Mouse (Mus musculus) thymus, postnatal 0 days (tissue): ENCODE measurements around the gene Zfp770. TPM values are rescaled to one million over a fixed set of nuclear protein-coding genes. Genes with fewer than 3 reads are reported as not detected.
"Not testable (repeated sequence)": the region's sequence is repeated elsewhere in the genome, so short reads cannot be mapped to it uniquely, and the experiment has no call there.

Experiments used
- DNase-seq: peaks from one replicate; pipeline ENCODE4 v3.0.0-alpha.2; 2015; ENCODE audit warnings: low spot score
- polyA plus RNA-seq: library from polyadenylated mRNA; unstranded; fragments of >200 nt; fragmentation: Nextera tagmentation; extraction: Ambion mirVana; gene quantifications from 2 replicates; pipeline ENCODE4 v1.2.1, GENCODE M21; 2015

Zfp770 gene
- polyA plus RNA-seq: 7.5 TPM in 2 replicates

DNA sequence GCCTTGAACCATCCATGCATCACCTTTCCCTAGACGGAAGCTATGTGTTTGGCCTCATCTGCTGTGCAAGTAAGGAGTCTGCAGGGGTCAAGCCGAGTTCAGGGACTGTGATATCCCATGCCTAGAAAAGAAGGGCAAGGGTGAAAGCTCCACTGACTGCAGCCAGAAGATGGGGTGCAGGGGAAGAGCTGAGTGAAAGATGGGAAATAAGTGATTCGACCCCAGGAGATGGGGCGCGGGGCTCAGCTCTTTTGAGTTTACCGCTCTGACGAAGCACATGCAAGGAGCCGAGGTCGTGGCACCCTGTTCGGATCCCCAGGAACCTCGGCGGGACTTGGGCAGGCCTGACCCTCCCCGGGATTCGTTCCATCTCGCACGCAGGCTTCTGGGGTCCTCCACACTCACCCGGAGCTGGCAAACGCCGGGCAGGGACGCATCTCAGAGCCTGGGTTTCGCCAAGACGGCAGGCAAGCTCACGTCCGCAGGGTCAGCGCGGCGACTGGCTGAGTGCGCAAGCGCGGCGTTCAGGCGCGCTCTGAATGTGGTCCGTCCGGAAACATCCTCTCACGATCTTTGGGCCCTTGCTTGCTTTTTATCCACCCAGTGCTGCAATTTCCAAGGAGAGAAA is at the start of gene Zfp770:
Gene Zfp770 (minus strand): TSS at position 538 of the 628 bp plus-strand sequence.
- peak; percentile 79 for DNase-seq

- no peak for DNase-seq
These were observed 48.2 kb upstream of the Zfp770 start for GRCm38 (mm10) chr2:114249440-114249839.

- DNase-seq: no peak
These were observed 36.4 kb upstream of the Zfp770 start for GRCm38 (mm10) chr2:114237639-114238038.

GRCm38 (mm10) chr2:114236566-114236965 is 35.3 kb upstream of the Zfp770 start:
- DNase-seq: no peak

DNA sequence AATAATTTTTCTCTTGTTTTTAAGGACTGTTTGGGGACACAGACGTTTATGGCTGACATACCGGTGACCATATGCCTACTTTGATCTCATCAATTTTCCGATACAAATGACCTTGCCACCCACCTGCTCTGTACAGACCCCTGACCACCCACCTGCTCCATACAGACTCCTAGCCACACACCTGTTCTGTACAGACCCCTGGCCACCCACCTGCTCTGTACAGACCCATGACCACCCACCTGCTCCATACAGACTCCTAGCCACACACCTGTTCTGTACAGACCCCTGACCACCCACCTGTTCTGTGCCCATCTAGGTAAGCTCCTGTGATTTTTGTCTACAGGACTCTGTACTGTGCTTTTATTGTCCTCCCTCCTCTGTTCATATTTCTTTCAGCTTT is 34.3 kb upstream of the Zfp770 start:
- DNase-seq: no peak

DNA sequence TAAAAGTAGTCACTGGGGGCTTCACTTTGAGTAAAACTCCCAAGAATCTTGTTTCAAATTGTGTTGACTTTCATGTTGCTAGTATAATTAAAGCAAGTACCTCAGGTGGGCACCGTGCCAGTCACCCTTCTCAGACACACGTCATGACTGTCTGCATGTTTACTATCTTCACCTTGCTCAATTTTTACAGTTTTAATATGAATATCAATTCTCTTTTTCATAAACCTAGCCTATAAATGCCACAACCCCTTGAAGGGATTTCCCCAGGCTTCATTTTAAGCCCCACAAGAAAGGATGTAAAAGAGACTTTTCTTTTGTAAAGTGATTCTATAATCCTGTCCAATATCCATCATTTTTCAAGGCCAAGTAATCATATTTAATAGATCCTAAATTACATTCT is 30.0 kb upstream of the Zfp770 start:
- no peak for DNase-seq

- DNase-seq: no peak
These were observed 27.4 kb upstream of the Zfp770 start for GRCm38 (mm10) chr2:114228672-114229071.

DNA sequence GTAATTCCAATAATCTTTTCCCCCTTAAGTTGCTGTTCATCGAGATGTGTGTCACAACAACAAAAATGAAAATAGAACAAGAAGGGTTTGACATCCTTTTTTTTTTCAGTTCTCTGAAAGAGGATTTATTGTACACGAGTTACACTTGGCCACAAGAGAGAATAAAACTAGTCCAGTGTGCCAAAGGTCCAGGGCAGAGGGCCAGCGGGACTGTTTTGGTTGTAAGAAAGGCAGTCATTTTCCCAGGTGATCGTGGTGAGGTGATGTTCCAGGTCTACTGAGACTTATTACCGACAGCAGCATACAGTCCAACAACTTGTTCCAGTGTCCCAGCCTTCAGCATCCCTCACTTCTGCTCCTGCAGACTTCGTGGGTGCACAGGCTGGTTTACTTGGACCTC is 3.8 kb upstream of the Zfp770 start:
- no peak for DNase-seq

GRCm38 (mm10) chr2:114201574-114201973 is 305 bp upstream of the Zfp770 start:
- no peak for DNase-seq

- DNase-seq: no peak
These were observed 4.8 kb downstream of the Zfp770 start for GRCm38 (mm10) chr2:114196421-114196820.

DNA sequence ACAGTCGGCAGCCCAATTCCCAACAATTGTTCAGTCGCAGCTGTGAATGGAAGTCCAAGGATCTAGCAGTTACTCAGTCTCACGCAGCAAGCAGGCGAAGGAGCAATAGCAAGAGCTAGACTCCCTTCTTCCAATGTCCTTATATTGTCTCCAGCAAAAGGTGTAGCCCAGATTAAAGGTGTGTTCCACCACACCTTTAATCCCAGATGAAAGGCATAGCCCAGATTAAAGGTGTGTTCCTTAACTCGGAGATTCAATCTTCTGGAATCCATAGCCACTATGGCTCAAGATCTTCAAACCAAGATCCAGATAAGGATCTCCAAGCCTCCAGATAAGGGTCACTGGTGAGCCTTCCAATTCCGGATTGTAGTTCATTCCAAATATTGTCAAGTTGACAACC is 14.3 kb downstream of the Zfp770 start, which contains the start of gene Aqr:
Gene Aqr (minus strand): TSS at position 101 of the 400 bp plus-strand sequence.
- DNase-seq: not testable (repeated sequence)

DNA sequence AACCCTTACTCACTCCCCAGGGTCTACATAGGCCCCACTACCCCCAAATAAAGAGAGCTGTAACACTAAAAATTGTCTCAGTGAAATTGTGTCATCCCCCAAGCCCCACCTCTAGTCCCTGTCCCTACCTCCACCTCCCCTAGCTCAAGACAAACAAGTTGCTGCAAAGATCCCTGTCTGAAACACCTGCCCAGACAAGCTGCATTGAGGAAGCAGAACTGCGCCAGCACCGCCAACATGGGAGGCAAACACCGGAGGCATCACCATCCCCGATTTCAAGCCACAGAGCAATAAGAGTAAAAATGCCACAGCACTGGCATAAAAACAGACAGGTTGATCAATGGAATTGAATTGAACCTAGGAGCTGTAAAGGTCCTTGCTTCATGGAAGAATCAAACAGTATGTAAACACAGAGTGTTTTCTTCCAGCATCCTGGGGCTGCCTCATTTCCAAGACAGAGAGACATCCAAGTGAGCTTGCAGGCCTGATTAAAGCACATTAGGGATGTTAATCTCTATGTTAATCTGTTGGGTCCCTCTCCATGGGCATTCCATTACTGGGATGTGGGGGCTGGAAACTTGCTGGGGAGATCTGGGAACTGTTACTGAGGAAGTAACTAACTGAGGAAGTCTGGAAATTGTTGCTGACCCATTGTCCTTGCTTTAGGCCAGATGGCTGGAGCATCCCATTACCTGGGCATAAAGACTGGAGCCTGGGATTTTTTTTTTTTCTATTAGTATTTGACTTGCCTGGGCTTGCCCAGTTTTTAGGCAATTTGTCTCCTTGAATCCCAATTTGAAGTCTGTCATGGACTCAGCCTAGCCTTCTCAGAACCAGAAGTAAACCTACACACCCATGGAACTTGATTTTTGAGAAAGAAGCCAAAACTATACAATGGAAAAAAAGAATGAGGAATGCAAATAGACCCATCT is 23.2 kb downstream of the Zfp770 start:
- no peak for DNase-seq

GRCm38 (mm10) chr2:114174651-114175484 is 26.4 kb downstream of the Zfp770 start:
- peak; percentile 86 for DNase-seq

DNA sequence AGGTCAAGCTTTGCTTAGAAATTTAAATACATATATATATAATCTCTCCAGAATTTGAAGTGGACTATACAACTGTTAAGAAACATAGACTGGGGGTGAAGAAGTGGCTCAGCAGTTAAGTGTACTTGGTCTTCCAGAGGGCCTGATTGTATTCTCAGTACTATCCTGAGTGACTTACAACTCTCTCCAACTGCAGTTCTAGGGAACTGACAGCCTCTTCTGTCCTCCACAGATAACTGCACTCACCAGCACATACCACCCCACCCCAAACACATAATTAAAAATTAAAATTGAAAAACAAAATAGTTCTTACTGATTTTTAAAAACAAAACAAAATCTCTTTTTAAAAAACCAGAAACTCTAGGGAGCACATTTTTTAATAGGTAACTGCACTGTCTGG is 28.0 kb downstream of the Zfp770 start:
- no peak for DNase-seq

- no peak for DNase-seq
These were observed 33.4 kb downstream of the Zfp770 start for GRCm38 (mm10) chr2:114167837-114168236.

GRCm38 (mm10) chr2:114161978-114162377 is 39.3 kb downstream of the Zfp770 start:
- DNase-seq: no peak

GRCm38 (mm10) chr2:114157345-114157744 is 43.9 kb downstream of the Zfp770 start:
- no peak for DNase-seq

DNA sequence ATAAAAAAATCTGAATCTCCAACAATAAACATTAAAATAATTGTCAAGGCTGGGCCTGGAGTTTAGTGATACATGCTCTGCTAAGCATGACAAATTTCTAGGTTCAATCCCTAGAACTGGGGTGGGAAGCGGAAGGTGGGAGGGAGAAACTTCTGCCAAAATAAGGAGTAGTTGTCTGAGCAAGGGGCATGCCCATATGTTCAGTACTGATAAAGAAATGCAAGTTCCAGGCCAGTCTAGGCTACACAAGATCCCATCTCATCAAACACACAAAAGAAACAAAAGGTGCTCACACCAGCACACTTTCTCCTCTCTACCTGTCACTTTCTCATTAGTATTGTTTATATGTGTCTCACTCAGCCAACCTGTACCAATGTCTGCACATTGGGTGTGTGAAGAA is 44.6 kb downstream of the Zfp770 start:
- no peak for DNase-seq

- peak; percentile 6 for DNase-seq
These were observed 48.0 kb downstream of the Zfp770 start for GRCm38 (mm10) chr2:114153247-114153646.

- DNase-seq: no peak
These were observed 54.3 kb downstream of the Zfp770 start for GRCm38 (mm10) chr2:114146864-114147458.

DNA sequence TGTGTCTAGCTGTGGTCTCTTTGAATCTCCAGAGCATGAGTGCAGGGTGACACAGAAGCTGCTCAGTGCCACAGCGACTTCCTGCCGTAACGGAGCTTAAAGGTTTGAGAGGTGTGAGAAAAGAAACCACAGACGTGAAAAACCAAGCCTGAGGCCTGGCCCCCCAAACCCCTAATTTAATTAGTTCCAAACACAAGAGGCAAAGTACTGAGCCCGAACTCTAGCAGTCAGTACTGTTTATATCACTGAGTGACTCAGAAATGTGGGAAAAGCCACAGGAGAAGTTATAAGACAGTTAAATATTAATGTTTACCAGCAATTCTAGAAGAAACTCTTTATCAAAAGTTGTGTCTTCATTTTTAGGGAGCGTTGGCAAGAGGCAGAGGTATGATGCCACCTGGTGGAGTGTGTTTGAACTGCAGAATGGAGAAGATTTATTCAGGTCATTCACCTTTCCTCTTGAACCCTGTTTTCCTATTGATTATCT is 55.9 kb downstream of the Zfp770 start:
- peak; percentile 83 for DNase-seq
